Mouse (Mus musculus): ENCODE data around the gene Dnah5. TPM values are rescaled to one million over a fixed set of nuclear protein-coding genes. Genes with fewer than 3 reads are reported as not detected.
A peak's percentile ranks its signal among the peaks of the same experiment; 100 is the strongest.
"Not testable (repeated sequence)": the region's sequence is repeated elsewhere in the genome, so short reads cannot be mapped to it uniquely, and the experiment has no call there.

Dnah5 gene
- total RNA-seq, 1 experiment from 2014 or later, result not detected

GRCm38 (mm10) chr15:28393723-28394122, 190.2 kb downstream of the Dnah5 start:
- ATAC-seq (replicated peaks in 1 of 2; ENCODE audit: insufficient read depth in 1 of 2, low FRiP score in 2 of 2, low TSS enrichment in 1 of 2, low read depth in 1 of 2, poor library complexity in 2 of 2, severe bottlenecking in 2 of 2), result not testable (repeated sequence)

GRCm38 (mm10) chr15:28395481-28395880, 191.9 kb downstream of the Dnah5 start:
- no peak for ATAC-seq (replicated peaks in 1 of 2; ENCODE audit: insufficient read depth in 1 of 2, low FRiP score in 2 of 2, low TSS enrichment in 1 of 2, low read depth in 1 of 2, poor library complexity in 2 of 2, severe bottlenecking in 2 of 2)

GRCm38 (mm10) chr15:28398472-28398871, 194.9 kb downstream of the Dnah5 start:
- ATAC-seq (replicated peaks in 1 of 2; ENCODE audit: insufficient read depth in 1 of 2, low FRiP score in 2 of 2, low TSS enrichment in 1 of 2, low read depth in 1 of 2, poor library complexity in 2 of 2, severe bottlenecking in 2 of 2), result no peak

- ATAC-seq (replicated peaks in 1 of 2; ENCODE audit: insufficient read depth in 1 of 2, low FRiP score in 2 of 2, low TSS enrichment in 1 of 2, low read depth in 1 of 2, poor library complexity in 2 of 2, severe bottlenecking in 2 of 2), result no peak
Measured at GRCm38 (mm10) chr15:28399258-28399657, 195.7 kb downstream of the Dnah5 start.

- no peak for ATAC-seq (replicated peaks in 1 of 2; ENCODE audit: insufficient read depth in 1 of 2, low FRiP score in 2 of 2, low TSS enrichment in 1 of 2, low read depth in 1 of 2, poor library complexity in 2 of 2, severe bottlenecking in 2 of 2)
Measured at GRCm38 (mm10) chr15:28404630-28405029, 201.1 kb downstream of the Dnah5 start.

- ATAC-seq (replicated peaks in 1 of 2; ENCODE audit: insufficient read depth in 1 of 2, low FRiP score in 2 of 2, low TSS enrichment in 1 of 2, low read depth in 1 of 2, poor library complexity in 2 of 2, severe bottlenecking in 2 of 2), result peak; percentile 51 to 53
Measured at GRCm38 (mm10) chr15:28405136-28405535, 201.6 kb downstream of the Dnah5 start.

GRCm38 (mm10) chr15:28439702-28440101, 236.2 kb downstream of the Dnah5 start:
- ATAC-seq (replicated peaks in 1 of 2; ENCODE audit: insufficient read depth in 1 of 2, low FRiP score in 2 of 2, low TSS enrichment in 1 of 2, low read depth in 1 of 2, poor library complexity in 2 of 2, severe bottlenecking in 2 of 2), result no peak

GRCm38 (mm10) chr15:28444494-28444893, 240.9 kb downstream of the Dnah5 start:
- ATAC-seq (replicated peaks in 1 of 2; ENCODE audit: insufficient read depth in 1 of 2, low FRiP score in 2 of 2, low TSS enrichment in 1 of 2, low read depth in 1 of 2, poor library complexity in 2 of 2, severe bottlenecking in 2 of 2), result no peak

- not testable (repeated sequence) for ATAC-seq (replicated peaks in 1 of 2; ENCODE audit: insufficient read depth in 1 of 2, low FRiP score in 2 of 2, low TSS enrichment in 1 of 2, low read depth in 1 of 2, poor library complexity in 2 of 2, severe bottlenecking in 2 of 2)
Measured at GRCm38 (mm10) chr15:28461091-28461778, 257.7 kb downstream of the Dnah5 start.

- ATAC-seq (replicated peaks in 1 of 2; ENCODE audit: insufficient read depth in 1 of 2, low FRiP score in 2 of 2, low TSS enrichment in 1 of 2, low read depth in 1 of 2, poor library complexity in 2 of 2, severe bottlenecking in 2 of 2), result no peak
Measured at GRCm38 (mm10) chr15:28466591-28467247, 263.2 kb downstream of the Dnah5 start.

GRCm38 (mm10) chr15:28473749-28474390, 270.3 kb downstream of the Dnah5 start:
- no peak for ATAC-seq (replicated peaks in 1 of 2; ENCODE audit: insufficient read depth in 1 of 2, low FRiP score in 2 of 2, low TSS enrichment in 1 of 2, low read depth in 1 of 2, poor library complexity in 2 of 2, severe bottlenecking in 2 of 2)

- ATAC-seq (replicated peaks in 1 of 2; ENCODE audit: insufficient read depth in 1 of 2, low FRiP score in 2 of 2, low TSS enrichment in 1 of 2, low read depth in 1 of 2, poor library complexity in 2 of 2, severe bottlenecking in 2 of 2), result no peak
Measured at GRCm38 (mm10) chr15:28502820-28503219, 299.3 kb downstream of the Dnah5 start.

GRCm38 (mm10) chr15:28515176-28515575, 311.6 kb downstream of the Dnah5 start:
- ATAC-seq (replicated peaks in 1 of 2; ENCODE audit: insufficient read depth in 1 of 2, low FRiP score in 2 of 2, low TSS enrichment in 1 of 2, low read depth in 1 of 2, poor library complexity in 2 of 2, severe bottlenecking in 2 of 2), result no peak

Other genes with a start within 250 kb of the Dnah5 start
- gene Trio, start 177.9 kb upstream of the Dnah5 start, total RNA-seq (2017), result 24.6 and 46.0 TPM in 2 replicates